Mouse (Mus musculus): Measurements from ENCODE around the gene Serpina1f.

GRCm38 (mm10) chr12:103710405-103710804, 15.1 kb upstream of the Serpina1f start:
- TF ChIP-seq CTCF (IDR thresholded peaks at IDR 0.05; ENCODE audit: extremely low read depth, insufficient read length, insufficient replicate concordance, low read depth, low read length) (no peak), POLR2A (IDR thresholded peaks at IDR 0.05; ENCODE audit: low read depth, low read length) (no peak)

All from small intestine, adult 2 months (tissue).